Mouse (Mus musculus): ENCODE results near the gene Gm6993.

Gene Gm6993

GRCm38 (mm10) chr12:31239798-31240197, 772 bp upstream of the Gm6993 start:
- DNase-seq (ENCODE audit: low read depth) = no peak

- no peak for DNase-seq (ENCODE audit: low read depth)
Measured at GRCm38 (mm10) chr12:31241595-31242342, 1.2 kb downstream of the Gm6993 start.

- no peak for DNase-seq (ENCODE audit: low read depth)
Measured at GRCm38 (mm10) chr12:31244001-31244400, 3.4 kb downstream of the Gm6993 start.

GRCm38 (mm10) chr12:31244691-31245090, 4.1 kb downstream of the Gm6993 start:
- no peak for DNase-seq (ENCODE audit: low read depth)

DNA sequence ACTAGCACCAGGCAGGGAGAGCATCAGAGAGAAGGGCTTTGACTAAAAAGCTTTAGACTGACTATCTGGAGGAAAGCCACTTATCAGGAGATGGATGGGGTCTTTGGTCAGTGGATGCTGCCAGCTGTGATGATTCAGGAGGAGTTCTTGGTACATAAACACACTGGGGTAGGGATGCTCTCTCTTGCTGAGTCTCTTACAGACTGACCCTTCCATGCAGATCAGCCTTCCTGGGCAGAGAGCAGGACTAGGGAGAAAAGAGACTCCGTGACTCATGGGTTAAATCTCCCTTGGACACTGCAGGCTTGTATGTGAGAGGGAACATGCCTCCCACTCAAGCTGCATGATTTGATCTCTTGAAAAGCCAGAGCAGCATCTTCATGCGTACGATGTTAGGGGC, 5.6 kb downstream of the Gm6993 start:
- no peak for DNase-seq (ENCODE audit: low read depth)

GRCm38 (mm10) chr12:31246615-31247014, 6.0 kb downstream of the Gm6993 start:
- no peak for DNase-seq (ENCODE audit: low read depth)

DNA sequence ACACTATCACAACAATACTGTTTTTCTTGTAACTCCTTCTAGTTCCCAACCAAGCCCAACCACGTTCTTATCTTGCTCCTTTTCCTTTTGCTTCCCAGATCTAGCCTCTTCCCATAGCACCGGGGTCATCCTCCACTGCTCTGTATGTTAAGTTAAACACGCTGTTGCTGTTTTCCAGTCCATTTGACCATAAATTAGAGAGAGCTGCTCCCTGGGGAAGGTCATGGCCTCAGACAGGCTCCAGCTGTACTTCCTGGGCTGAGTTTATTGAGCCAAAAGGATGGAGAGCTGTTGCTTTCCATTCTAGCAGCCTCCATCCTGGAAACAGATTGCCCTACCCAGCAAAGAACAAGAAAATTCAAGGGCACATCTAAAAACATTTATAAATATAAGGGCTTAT, 7.6 kb downstream of the Gm6993 start:
- no peak for DNase-seq (ENCODE audit: low read depth)

DNA sequence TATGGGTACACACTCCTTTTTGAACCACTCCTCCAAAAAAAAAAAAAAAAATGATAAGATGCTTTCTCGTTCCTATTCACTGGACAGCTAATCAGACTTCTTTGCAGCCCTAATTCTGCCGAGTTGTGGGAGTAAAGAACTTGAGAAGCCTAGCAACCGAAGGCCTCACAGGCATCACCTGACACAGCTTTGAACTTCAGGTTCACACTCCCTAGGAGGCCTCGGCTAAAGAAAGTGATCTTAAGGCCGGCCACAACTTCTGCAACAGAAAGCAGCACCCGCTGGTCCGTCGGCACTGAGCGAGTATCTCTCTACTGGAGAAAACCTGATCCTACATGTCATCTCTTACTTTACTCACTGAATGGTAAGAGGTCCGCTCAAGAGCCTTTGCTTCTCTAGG, 8.1 kb downstream of the Gm6993 start:
- DNase-seq (ENCODE audit: low read depth) = no peak

DNA sequence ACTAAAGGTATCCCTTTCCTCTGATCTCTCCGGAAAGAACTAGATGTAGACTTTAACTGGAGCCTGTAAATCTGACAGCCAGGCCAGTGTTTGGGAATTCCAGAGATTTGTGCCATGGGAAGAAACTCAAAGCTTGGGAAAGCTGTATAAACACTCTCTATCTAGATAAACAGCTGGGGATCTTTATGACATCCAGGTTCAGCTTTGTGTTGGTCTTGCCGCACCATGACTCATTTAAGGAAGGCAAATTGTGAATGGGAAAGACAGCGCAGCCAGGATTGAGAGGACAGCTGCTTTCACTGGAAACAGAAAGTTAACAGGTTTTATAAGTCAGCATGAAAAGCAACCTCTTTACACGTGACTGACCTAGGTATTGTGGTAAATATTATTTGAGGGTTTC, 11.7 kb downstream of the Gm6993 start:
- DNase-seq (ENCODE audit: low read depth) = no peak

DNA sequence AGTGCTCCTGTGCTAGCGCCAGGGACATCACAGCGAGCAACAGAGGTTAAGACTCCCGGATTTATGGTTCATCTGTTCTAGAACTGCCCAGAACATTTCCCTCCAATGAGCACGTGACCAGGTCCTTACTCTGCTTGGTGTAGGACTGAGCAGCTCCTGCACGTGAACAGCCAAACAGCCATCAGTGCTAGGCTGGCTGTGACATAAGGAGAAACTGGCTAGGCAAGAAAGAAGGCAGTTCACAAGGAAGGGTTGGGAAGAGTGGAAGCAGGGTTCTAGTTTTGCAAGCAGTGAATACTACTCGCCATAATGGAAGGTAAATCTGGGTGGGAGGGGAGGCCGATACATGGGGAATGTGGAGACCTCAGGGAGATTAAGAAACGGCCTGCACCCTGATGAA, 14.4 kb downstream of the Gm6993 start:
- no peak for DNase-seq (ENCODE audit: low read depth)

DNA sequence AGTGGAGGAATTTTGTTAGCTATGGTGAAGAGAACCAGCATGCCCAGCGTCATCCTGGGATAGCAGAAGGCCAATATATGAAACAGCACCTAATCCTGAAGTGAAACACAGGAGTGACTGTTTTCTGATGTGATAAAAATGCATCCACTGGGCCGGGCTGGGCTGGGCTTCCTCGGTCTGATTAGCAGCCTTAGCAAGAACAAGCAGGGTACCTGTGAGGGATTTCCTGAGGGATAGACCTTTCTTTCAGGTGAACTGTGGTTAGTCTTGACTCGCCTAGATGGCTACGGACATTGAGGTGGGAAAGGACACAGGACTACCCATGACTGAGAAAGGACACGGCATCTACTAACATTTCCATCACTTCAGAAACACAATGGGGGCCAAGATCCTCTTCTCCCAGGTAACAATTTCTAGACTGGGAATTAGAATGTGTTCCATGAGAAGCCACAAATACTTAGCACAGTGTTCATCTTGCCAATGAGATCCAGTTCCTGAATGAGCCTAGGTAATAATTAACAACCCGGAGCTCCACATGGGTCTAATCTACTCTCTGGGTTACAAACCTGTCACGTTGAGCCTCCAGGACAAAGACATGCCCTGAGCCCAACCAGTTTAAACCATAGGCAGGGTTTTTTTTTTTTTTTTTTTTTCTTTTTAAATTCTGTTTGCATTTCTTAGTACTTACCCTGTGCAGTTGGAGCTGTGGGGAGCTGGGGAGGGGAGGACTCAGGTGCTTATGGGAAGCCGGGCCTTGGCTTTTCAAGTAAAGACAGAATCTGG, 15.7 kb downstream of the Gm6993 start:
- no peak for DNase-seq (ENCODE audit: low read depth)

- DNase-seq (ENCODE audit: low read depth) = no peak
Measured at GRCm38 (mm10) chr12:31261882-31262281, 21.3 kb downstream of the Gm6993 start.

DNA sequence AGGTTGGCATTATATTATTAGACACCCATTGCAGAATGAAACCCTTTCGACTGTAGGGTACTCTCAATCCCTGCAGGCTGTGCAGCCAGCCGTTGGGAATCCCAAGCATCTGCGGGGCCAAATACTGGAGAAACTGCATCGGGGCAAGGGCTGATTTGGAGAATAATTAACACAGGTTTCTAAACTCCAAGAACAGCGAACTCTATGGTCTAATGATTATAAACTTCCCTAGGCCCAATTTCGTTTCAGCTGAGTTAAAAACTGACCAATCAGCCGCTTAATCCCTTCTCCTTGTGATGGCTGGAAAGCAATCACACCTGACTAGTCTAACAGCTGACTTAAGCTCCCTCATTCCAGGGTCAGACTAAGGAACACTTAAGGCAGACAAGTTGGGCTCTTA, 23.4 kb downstream of the Gm6993 start:
- no peak for DNase-seq (ENCODE audit: low read depth)

DNA sequence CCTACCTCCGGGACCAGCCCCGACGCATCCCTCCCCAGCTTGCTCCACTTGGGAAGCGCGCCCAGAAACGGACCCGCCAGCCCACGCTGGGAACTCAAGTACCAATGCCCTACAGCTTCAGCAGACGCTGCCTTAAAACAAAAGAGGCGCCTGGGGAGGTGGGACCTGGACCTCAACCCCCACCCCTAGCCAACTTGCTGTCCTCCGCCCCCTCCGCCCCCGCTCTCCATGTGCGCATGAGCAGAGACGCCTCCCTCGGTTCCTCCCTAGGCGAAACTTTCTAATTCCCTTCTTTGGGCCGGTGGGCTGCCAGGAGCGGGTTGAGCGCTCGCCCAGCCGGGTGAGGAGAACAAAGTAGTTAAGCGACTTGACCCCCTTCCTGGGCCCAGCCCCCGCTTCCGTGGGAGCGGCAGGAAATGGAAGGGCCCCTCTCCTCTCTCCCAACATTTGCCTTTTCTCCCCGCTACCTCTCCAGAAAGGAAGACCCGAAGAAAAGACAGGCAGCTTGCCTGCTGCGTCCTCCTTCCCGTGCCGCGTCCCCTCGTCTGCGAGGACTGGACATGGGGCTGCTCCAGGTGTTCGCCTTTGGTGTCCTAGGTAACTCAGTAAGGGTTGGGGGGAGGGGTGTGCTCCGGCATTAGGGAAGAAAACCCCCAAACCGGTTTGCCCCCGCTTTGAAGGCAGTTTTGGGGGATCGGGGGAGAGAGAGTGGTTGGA, 24.6 kb downstream of the Gm6993 start, which contains the start of gene Lamb1:
Gene Lamb1 (plus strand): TSS at position 230 of the 717 bp plus-strand sequence.
- DNase-seq (ENCODE audit: low read depth) = no peak

DNA sequence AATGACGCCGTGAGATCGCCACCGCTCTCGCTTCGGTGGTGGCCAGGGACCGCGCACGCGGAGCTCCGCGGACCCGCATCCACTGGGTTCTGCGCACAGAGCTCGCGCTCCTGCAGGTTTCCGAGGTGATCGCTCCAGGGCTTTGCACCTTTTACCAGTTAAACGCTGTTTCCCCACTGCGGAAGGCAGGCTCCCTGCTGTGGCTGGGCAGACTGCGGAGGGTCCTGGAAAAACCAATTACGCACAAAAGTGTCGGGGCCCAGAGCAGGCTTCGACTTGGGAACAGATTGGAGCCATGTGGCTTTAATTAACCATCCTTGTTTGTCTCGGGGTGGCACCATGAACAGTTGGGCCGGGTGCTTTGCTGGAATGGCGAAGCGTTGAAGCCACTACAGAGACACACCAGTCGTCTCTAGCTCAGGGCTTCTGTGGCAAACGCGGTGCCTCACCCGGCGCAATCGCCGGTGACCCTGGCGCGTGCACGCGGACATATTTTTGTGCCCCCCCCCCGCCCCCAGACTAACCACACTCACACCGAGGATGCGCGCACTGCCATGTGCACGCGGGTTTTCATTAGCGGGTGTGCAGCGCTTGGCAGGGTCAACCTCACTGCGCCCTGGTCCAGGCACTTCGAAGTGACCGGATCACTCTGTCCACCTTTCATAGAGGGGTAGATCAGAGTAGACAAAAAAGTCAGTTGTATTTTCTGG, 25.3 kb downstream of the Gm6993 start:
- DNase-seq (ENCODE audit: low read depth) = no peak

DNA sequence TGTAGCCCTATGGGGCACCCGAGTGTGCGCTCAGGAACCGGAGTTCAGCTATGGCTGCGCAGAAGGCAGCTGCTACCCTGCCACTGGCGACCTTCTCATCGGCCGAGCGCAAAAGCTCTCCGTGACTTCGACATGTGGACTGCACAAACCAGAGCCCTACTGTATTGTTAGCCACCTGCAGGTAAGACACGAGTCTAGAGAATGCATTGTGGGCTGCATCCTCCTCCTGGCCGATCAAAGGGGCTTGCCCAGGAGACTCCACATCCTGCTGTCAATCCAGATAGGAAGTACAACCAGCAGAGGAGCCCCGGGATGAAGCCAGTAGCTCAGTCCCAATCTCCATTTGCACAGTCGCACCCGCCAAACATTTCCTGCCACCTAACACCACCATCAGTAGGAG, 26.1 kb downstream of the Gm6993 start:
- no peak for DNase-seq (ENCODE audit: low read depth)

- DNase-seq (ENCODE audit: low read depth) = no peak
Measured at GRCm38 (mm10) chr12:31267363-31267762, 26.8 kb downstream of the Gm6993 start.

GRCm38 (mm10) chr12:31268315-31268714, 27.7 kb downstream of the Gm6993 start:
- DNase-seq (ENCODE audit: low read depth) = no peak

- DNase-seq (ENCODE audit: low read depth) = no peak
Measured at GRCm38 (mm10) chr12:31269020-31269597, 28.5 kb downstream of the Gm6993 start.

DNA sequence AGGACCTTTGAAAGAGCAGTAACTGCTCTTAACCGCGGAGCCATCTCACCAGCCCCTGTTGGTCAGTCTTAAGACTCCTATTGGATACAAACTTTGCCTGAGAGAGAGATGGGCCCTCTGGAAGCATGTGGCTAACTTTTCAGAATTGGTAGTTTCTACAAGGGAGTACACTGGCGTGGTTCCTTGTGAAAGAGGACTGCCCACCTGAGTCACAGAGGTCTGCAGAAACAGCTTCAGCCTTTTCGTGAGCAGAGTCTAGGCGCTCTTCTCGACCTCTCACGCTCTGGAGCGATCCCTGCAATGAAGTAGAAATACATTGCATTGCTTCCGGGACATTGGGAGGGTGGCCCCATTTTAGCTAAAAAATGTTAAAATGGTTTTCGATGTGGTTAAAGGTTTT, 29.8 kb downstream of the Gm6993 start:
- no peak for DNase-seq (ENCODE audit: low read depth)

- no peak for DNase-seq (ENCODE audit: low read depth)
Measured at GRCm38 (mm10) chr12:31270776-31271175, 30.2 kb downstream of the Gm6993 start.

Data from c-Kit-positive CD71-negative TER-119-negative erythroid progenitor cells, embryonic 14.5 days (primary cell).